Mouse (Mus musculus): ENCODE measurements around the gene Lpcat1. TPM values are rescaled to one million over a fixed set of nuclear protein-coding genes. Genes with fewer than 3 reads are reported as not detected.

Lpcat1 gene
- polyA plus RNA-seq, 1 experiment from 2014 or later = 21.8 TPM

DNA sequence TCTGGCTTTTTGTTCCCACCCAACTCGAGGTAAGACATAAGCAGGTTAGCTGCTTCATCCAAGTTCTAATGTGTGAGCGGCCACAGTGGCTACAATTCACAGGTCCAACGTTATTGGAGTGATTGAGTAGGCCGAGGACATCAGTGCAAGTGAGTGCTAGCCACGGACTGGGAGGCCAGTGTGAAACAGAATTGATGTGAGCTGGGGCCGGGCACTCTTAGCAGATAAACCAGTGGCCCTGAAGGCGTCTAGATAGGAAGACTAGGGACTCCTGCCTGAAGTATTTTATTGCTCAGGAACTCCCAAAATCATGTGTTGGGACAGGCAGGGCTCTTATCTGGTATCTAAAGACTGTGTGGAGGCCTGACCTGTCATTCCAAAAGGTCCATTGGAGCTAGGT is 31.3 kb upstream of the Lpcat1 start:
- H3K27me3 ChIP-seq (ENCODE audit: insufficient read depth, low read length) = no peaks in the 10 kb centered on the region
- ATAC-seq (replicated peaks; ENCODE audit: low FRiP score, low read depth) (no peak), DNase-seq (ENCODE audit: low spot score) (no peak)
- H3K27ac ChIP-seq = no peak overlapping the region
- H3K4me3 ChIP-seq (replicated peaks; ENCODE audit: low read depth, low read length) = no peak overlapping the region
- 82% methylated on average over 7 of the region's 7 CpGs for WGBS
- H3K4me2 ChIP-seq (ENCODE audit: low read length) = no peak overlapping the region
- TF ChIP-seq CTCF (IDR thresholded peaks at IDR 0.05; ENCODE audit: low read depth) = no peak
- no peaks in the 10 kb centered on the region for H3K36me3 ChIP-seq (ENCODE audit: insufficient read depth, low read length)
- H3K9ac ChIP-seq (ENCODE audit: low read depth, low read length) = no peak overlapping the region
- no peaks in the 10 kb centered on the region for H3K4me1 ChIP-seq (replicated peaks; ENCODE audit: insufficient read depth, low read length)
- H3K9me3 ChIP-seq (replicated peaks; ENCODE audit: low read length) = no peaks in the 10 kb centered on the region

DNA sequence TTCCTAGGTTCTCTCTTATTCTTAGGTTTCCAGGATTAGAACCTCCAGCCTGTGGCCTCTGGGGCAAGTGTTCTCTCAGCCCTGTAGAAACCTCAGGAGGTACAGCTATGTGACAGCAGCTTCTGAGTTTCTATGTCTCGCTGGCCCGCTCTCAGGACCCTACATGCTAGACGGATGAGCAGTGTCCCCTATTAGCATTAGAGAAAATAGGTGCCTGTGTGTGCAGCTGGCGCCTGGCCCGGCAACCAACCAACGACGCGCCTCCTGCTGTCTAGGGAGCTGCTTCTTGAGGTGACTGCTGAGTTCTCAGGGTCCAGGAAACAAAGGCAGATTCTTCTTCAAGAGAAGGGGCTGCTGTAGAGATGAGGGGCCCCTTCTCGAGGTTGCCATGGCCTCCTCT is 27.9 kb upstream of the Lpcat1 start:
- H3K27ac ChIP-seq = no peak overlapping the region
- WGBS = 78% methylated on average over 9 of the region's 9 CpGs
- no peak overlapping the region for H3K4me2 ChIP-seq (ENCODE audit: low read length)
- no peaks in the 10 kb centered on the region for H3K36me3 ChIP-seq (ENCODE audit: insufficient read depth, low read length)
- no peak overlapping the region for H3K4me3 ChIP-seq (replicated peaks; ENCODE audit: low read depth, low read length)
- no peak for TF ChIP-seq CTCF (IDR thresholded peaks at IDR 0.05; ENCODE audit: low read depth)
- no peak for ATAC-seq (replicated peaks; ENCODE audit: low FRiP score, low read depth)
- H3K9me3 ChIP-seq (replicated peaks; ENCODE audit: low read length) = no peaks in the 10 kb centered on the region
- H3K4me1 ChIP-seq (replicated peaks; ENCODE audit: insufficient read depth, low read length) = no peaks in the 10 kb centered on the region
- no peak overlapping the region for H3K9ac ChIP-seq (ENCODE audit: low read depth, low read length)
- no peak for DNase-seq (ENCODE audit: low spot score)
- no peaks in the 10 kb centered on the region for H3K27me3 ChIP-seq (ENCODE audit: insufficient read depth, low read length)

- H3K9ac ChIP-seq (ENCODE audit: low read depth, low read length) = no peak overlapping the region
- 73% methylated on average over 4 of the region's 4 CpGs for WGBS
- no peak overlapping the region for H3K27ac ChIP-seq
- DNase-seq (ENCODE audit: low spot score) (no peak), ATAC-seq (replicated peaks; ENCODE audit: low FRiP score, low read depth) (no peak)
- H3K4me1 ChIP-seq (replicated peaks; ENCODE audit: insufficient read depth, low read length) = 0 out of 2 replicates have a peak, but pooled peaks cover under 1% of the 10 kb centered on the region
- no peaks in the 10 kb centered on the region for H3K9me3 ChIP-seq (replicated peaks; ENCODE audit: low read length)
- no peak for TF ChIP-seq CTCF (IDR thresholded peaks at IDR 0.05; ENCODE audit: low read depth)
- H3K36me3 ChIP-seq (ENCODE audit: insufficient read depth, low read length) = no peaks in the 10 kb centered on the region
- no peak overlapping the region for H3K4me2 ChIP-seq (ENCODE audit: low read length)
- H3K27me3 ChIP-seq (ENCODE audit: insufficient read depth, low read length) = no peaks in the 10 kb centered on the region
- no peak overlapping the region for H3K4me3 ChIP-seq (replicated peaks; ENCODE audit: low read depth, low read length)
These were observed 26.0 kb upstream of the Lpcat1 start for GRCm38 (mm10) chr13:73441032-73441431.

- H3K36me3 ChIP-seq (ENCODE audit: insufficient read depth, low read length) = no peaks in the 10 kb centered on the region
- ATAC-seq (replicated peaks; ENCODE audit: low FRiP score, low read depth) (no peak), DNase-seq (ENCODE audit: low spot score) (no peak)
- WGBS = 89% methylated on average over 5 of the region's 5 CpGs
- no peak overlapping the region for H3K4me2 ChIP-seq (ENCODE audit: low read length)
- H3K27me3 ChIP-seq (ENCODE audit: insufficient read depth, low read length) = no peaks in the 10 kb centered on the region
- H3K4me1 ChIP-seq (replicated peaks; ENCODE audit: insufficient read depth, low read length) = peaks cover 4% of the 10 kb centered on the region; the same call in 1 of the 2 replicates
- H3K4me3 ChIP-seq (replicated peaks; ENCODE audit: low read depth, low read length) = no peak overlapping the region
- TF ChIP-seq CTCF (IDR thresholded peaks at IDR 0.05; ENCODE audit: low read depth) = no peak
- H3K9ac ChIP-seq (ENCODE audit: low read depth, low read length) = no peak overlapping the region
- H3K9me3 ChIP-seq (replicated peaks; ENCODE audit: low read length) = no peaks in the 10 kb centered on the region
- no peak overlapping the region for H3K27ac ChIP-seq
These were observed 25.3 kb upstream of the Lpcat1 start for GRCm38 (mm10) chr13:73441686-73442085.

GRCm38 (mm10) chr13:73442431-73442830 is 24.6 kb upstream of the Lpcat1 start:
- TF ChIP-seq CTCF (IDR thresholded peaks at IDR 0.05; ENCODE audit: low read depth) = no peak
- H3K9me3 ChIP-seq (replicated peaks; ENCODE audit: low read length) = no peaks in the 10 kb centered on the region
- H3K4me1 ChIP-seq (replicated peaks; ENCODE audit: insufficient read depth, low read length) = peaks cover 4% of the 10 kb centered on the region; the same call in 1 of the 2 replicates
- H3K9ac ChIP-seq (ENCODE audit: low read depth, low read length) = no peak overlapping the region
- ATAC-seq (replicated peaks; ENCODE audit: low FRiP score, low read depth) (no peak), DNase-seq (ENCODE audit: low spot score) (no peak)
- no peak overlapping the region for H3K4me3 ChIP-seq (replicated peaks; ENCODE audit: low read depth, low read length)
- no peak overlapping the region for H3K4me2 ChIP-seq (ENCODE audit: low read length)
- no peaks in the 10 kb centered on the region for H3K27me3 ChIP-seq (ENCODE audit: insufficient read depth, low read length)
- WGBS = 67% methylated on average over 5 of the region's 5 CpGs
- no peaks in the 10 kb centered on the region for H3K36me3 ChIP-seq (ENCODE audit: insufficient read depth, low read length)
- no peak overlapping the region for H3K27ac ChIP-seq

DNA sequence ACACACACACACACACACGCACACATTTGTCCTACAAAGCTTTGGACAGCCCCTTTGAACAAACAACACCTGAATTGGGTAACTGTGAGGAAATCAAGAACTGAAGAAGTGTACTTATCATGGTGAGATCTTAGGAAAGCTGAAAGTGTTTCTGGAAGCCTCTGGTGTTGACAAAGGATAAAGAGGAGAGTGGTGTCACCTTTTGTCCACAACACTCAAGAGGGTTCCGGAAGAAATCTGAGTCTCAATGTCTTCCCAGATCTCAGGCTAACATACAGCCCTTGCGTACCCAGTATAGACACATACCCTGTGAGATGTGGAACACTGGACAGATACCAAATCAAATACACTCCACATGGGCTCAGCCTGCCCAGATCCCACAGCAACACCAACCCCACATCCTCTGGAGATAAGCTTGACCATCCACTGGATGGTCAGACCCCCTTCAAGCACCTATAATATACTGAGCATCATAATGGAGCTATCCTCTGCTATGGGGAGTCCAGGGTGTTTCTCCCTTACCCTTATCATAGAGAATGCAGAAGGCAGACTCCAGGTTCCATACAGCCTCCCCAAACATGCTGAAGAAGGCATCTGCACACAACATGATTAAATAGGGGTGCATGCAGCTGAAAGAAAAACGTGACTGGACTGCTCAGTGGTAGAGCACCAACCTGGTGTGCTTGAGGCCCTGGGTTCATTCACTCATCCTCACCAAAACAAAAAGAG is 23.7 kb upstream of the Lpcat1 start:
- H3K27me3 ChIP-seq (ENCODE audit: insufficient read depth, low read length) = no peaks in the 10 kb centered on the region
- H3K4me2 ChIP-seq (ENCODE audit: low read length) = no peak overlapping the region
- DNase-seq (ENCODE audit: low spot score) (no peak), ATAC-seq (replicated peaks; ENCODE audit: low FRiP score, low read depth) (no peak)
- no peak overlapping the region for H3K9ac ChIP-seq (ENCODE audit: low read depth, low read length)
- no peaks in the 10 kb centered on the region for H3K9me3 ChIP-seq (replicated peaks; ENCODE audit: low read length)
- 84% methylated on average over 4 of the region's 4 CpGs for WGBS
- TF ChIP-seq CTCF (IDR thresholded peaks at IDR 0.05; ENCODE audit: low read depth) = no peak
- no peaks in the 10 kb centered on the region for H3K36me3 ChIP-seq (ENCODE audit: insufficient read depth, low read length)
- no peak overlapping the region for H3K4me3 ChIP-seq (replicated peaks; ENCODE audit: low read depth, low read length)
- peaks cover 4% of the 10 kb centered on the region; the same call in 1 of the 2 replicates for H3K4me1 ChIP-seq (replicated peaks; ENCODE audit: insufficient read depth, low read length)
- H3K27ac ChIP-seq = no peak overlapping the region
